Mouse (Mus musculus): ENCODE data around the gene Olfml1.

DNA sequence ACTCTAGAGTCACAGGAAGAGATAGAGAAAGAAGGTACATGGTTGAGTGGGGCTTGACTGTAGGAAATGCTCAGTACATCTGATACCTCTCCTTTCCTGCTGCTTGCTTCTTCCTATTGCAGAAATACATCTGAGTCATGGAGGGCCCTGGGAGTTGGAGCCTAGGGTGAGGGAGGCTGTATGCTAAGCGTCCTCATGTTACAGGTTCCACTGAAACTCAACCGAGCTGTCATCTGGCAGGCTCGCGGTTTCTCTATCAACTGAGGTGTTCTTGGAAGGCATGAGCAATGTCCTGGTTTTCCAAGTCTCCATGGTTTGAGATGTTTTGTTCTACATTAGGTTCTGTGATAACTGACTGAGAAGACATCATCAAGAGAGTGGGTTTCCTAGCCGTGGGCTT lies 70.8 kb downstream of the Olfml1 start:
- no peak for TF ChIP-seq POLR2A (IDR thresholded peaks at IDR 0.05; ENCODE audit: low read depth, low read length)
- TF ChIP-seq CTCF (IDR thresholded peaks at IDR 0.05; ENCODE audit: extremely low read depth, insufficient read depth, insufficient read length, insufficient replicate concordance), result no peak
